Mouse (Mus musculus): ENCODE data around the gene Dnah11. TPM values are rescaled to one million over a fixed set of nuclear protein-coding genes. Genes with fewer than 3 reads are reported as not detected.

Gene Dnah11
- polyA plus RNA-seq (2012; rRNA removed): 0.71 and 0.73 TPM in 2 replicates

DNA sequence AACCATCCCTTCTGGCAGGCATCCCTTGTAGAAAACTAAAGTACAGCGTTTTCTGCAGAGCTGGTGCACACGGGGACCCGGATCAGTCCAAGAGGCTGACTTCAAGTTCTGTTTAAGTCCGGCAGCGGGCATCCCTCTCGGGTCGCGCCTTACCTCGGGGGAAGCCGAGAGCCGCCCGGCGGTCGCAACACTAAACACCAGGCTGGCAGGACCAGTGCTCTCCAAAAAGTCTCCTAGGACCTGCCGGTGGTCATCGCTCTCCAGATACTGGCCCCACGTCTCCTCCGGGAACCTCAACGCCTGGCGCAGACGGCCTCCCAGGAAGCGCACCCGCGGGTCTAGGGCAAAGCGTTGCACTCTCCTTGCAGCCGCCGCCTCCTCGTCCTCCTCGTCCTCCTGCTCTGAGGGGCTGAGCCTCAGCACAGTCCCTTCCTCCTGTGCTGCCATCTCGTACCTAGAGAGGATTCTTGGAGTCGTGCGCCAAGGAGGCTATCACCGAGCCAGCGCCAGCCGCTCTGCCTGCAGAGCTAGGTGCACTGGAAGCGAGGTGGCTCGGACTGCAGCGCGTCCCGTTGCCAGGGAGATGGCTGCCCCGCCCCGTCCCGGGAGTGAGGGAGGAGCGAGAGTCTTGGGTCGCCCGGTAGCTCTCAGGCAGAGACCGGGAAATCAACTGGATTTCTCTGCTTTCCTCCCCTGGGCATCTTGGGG is at the start of gene Dnah11:
Gene Dnah11 (minus strand): TSS at position 658 of the 708 bp plus-strand sequence.

Other genes starting within 250 kb of the Dnah11 start
- gene Sp4, start 102.4 kb upstream of the Dnah11 start, polyA plus RNA-seq (2012; rRNA removed): 15.8 and 18.7 TPM in 2 replicates